Comparison of ENCODE assay signal across 28 mouse cellular contexts in genomic region chr1:191135406-191135805, GRCm38 (mm10). TPM values are rescaled to one million over a fixed set of nuclear protein-coding genes. Genes with fewer than 3 reads are reported as not detected.
DNase-seq lines count a peak whose midpoint lies in the region; ATAC-seq and TF ChIP-seq lines count a peak whose summit lies in the region.
"Had no signal": no experiment of that assay in that cellular context is flagged by ENCODE, and none has a peak within 500 bp of the region (broad histone marks: within the 10 kb centered on the region; RNA-seq: fewer than 3 reads in every experiment).

No protein-coding gene starts in this region.

- H3K9ac ChIP-seq in embryonic facial prominence, embryonic 14.5 days (ENCODE audit: low read depth, low read length): no peak overlapping the region
- H3K9ac ChIP-seq in limb, embryonic 14.5 days (ENCODE audit: low read depth, low read length, severe bottlenecking): no peak overlapping the region
- no peak overlapping the region for H3K9ac ChIP-seq in intestine, embryonic 16.5 days (ENCODE audit: low read depth, low read length)
- H3K9ac ChIP-seq in hindbrain, embryonic 13.5 days: no peak overlapping the region
- H3K9ac ChIP-seq: embryonic facial prominence, embryonic 13.5 days; forebrain, embryonic 13.5 days; forebrain, embryonic 15.5 days had no signal

- no peak for ATAC-seq in embryonic facial prominence, embryonic 14.5 days (ENCODE audit: low read depth)
- ATAC-seq in limb, embryonic 14.5 days (ENCODE audit: low FRiP score, low read depth): no peak
- peak; percentile 89 for ATAC-seq in intestine, embryonic 16.5 days
- ATAC-seq in hindbrain, embryonic 13.5 days (ENCODE audit: low FRiP score): no peak
- ATAC-seq: activated CD4-positive, CD25-positive, alpha-beta regulatory T cell, adult 4 months; CD4-positive, CD25-positive, alpha-beta regulatory T cell, adult 4 months; forebrain, embryonic 13.5 days; forebrain, embryonic 15.5 days; Patski had no signal

- H3K9me3 ChIP-seq in embryonic facial prominence, embryonic 14.5 days (ENCODE audit: control insufficient read depth, low read length): no peaks in the 10 kb centered on the region
- no peaks in the 10 kb centered on the region for H3K9me3 ChIP-seq in embryonic facial prominence, embryonic 10.5 days
- no peaks in the 10 kb centered on the region for H3K9me3 ChIP-seq in limb, embryonic 14.5 days (ENCODE audit: control insufficient read depth, low read length)
- H3K9me3 ChIP-seq in limb, embryonic 10.5 days (replicated peaks): no peaks in the 10 kb centered on the region
- H3K9me3 ChIP-seq in intestine, embryonic 16.5 days (ENCODE audit: control insufficient read depth, low read length): no peaks in the 10 kb centered on the region
- H3K9me3 ChIP-seq in hindbrain, embryonic 13.5 days: 0 out of 2 replicates have a peak, but pooled peaks cover under 1% of the 10 kb centered on the region
- H3K9me3 ChIP-seq: embryonic facial prominence, embryonic 13.5 days; forebrain, embryonic 13.5 days; forebrain, embryonic 15.5 days; G1E had no signal

- no peak overlapping the region for H3K27ac ChIP-seq in embryonic facial prominence, embryonic 14.5 days (replicated peaks; ENCODE audit: low read depth, low read length)
- H3K27ac ChIP-seq in embryonic facial prominence, embryonic 10.5 days (replicated peaks): no peak overlapping the region
- H3K27ac ChIP-seq in limb, embryonic 14.5 days (replicated peaks; ENCODE audit: low read depth, low read length): no peak overlapping the region
- H3K27ac ChIP-seq in limb, embryonic 10.5 days: no peak overlapping the region
- H3K27ac ChIP-seq in intestine, embryonic 16.5 days (ENCODE audit: low read length): peak overlapping the region; percentile 17
- H3K27ac ChIP-seq in hindbrain, embryonic 13.5 days: no peak overlapping the region
- H3K27ac ChIP-seq: embryonic facial prominence, embryonic 13.5 days; forebrain, embryonic 13.5 days; forebrain, embryonic 15.5 days had no signal

- H3K4me3 ChIP-seq in embryonic facial prominence, embryonic 14.5 days (ENCODE audit: low read depth, low read length): no peak overlapping the region
- no peak overlapping the region for H3K4me3 ChIP-seq in embryonic facial prominence, embryonic 10.5 days
- no peak overlapping the region for H3K4me3 ChIP-seq in limb, embryonic 14.5 days (replicated peaks; ENCODE audit: low read length)
- H3K4me3 ChIP-seq in limb, embryonic 10.5 days: no peak overlapping the region
- no peak overlapping the region for H3K4me3 ChIP-seq in intestine, embryonic 16.5 days (ENCODE audit: low read length)
- no peak overlapping the region for H3K4me3 ChIP-seq in hindbrain, embryonic 13.5 days
- H3K4me3 ChIP-seq: embryonic facial prominence, embryonic 13.5 days; forebrain, embryonic 13.5 days; forebrain, embryonic 15.5 days had no signal

- H3K4me2 ChIP-seq in embryonic facial prominence, embryonic 14.5 days (ENCODE audit: low read depth, low read length): no peak overlapping the region
- H3K4me2 ChIP-seq in limb, embryonic 14.5 days (replicated peaks; ENCODE audit: low read depth, low read length, severe bottlenecking): no peak overlapping the region
- H3K4me2 ChIP-seq in intestine, embryonic 16.5 days (ENCODE audit: low read depth, low read length): no peak overlapping the region; the same call in 1 of the 2 replicates
- no peak overlapping the region for H3K4me2 ChIP-seq in hindbrain, embryonic 13.5 days
- H3K4me2 ChIP-seq: embryonic facial prominence, embryonic 13.5 days; forebrain, embryonic 13.5 days; forebrain, embryonic 15.5 days had no signal

- no peaks in the 10 kb centered on the region for H3K4me1 ChIP-seq in embryonic facial prominence, embryonic 14.5 days (ENCODE audit: control insufficient read depth, insufficient read depth, low read length)
- peaks cover 14% of the 10 kb centered on the region for H3K4me1 ChIP-seq in embryonic facial prominence, embryonic 10.5 days
- H3K4me1 ChIP-seq in limb, embryonic 14.5 days (ENCODE audit: control insufficient read depth, insufficient read depth, low read length): no peaks in the 10 kb centered on the region
- peaks cover 5% of the 10 kb centered on the region for H3K4me1 ChIP-seq in limb, embryonic 10.5 days
- H3K4me1 ChIP-seq in intestine, embryonic 16.5 days (ENCODE audit: control insufficient read depth, insufficient read depth, low read length): peaks cover 9% of the 10 kb centered on the region
- H3K4me1 ChIP-seq in hindbrain, embryonic 13.5 days (replicated peaks): no peaks in the 10 kb centered on the region
- H3K4me1 ChIP-seq: embryonic facial prominence, embryonic 13.5 days had no signal

- no peaks in the 10 kb centered on the region for H3K36me3 ChIP-seq in embryonic facial prominence, embryonic 14.5 days (ENCODE audit: control insufficient read depth, insufficient read depth, low read length)
- no peaks in the 10 kb centered on the region for H3K36me3 ChIP-seq in embryonic facial prominence, embryonic 10.5 days (replicated peaks)
- no peaks in the 10 kb centered on the region for H3K36me3 ChIP-seq in limb, embryonic 14.5 days (ENCODE audit: control insufficient read depth, insufficient read depth, low read length)
- H3K36me3 ChIP-seq in limb, embryonic 10.5 days: no peaks in the 10 kb centered on the region
- H3K36me3 ChIP-seq in intestine, embryonic 16.5 days (ENCODE audit: control insufficient read depth, insufficient read depth, low read length): no peaks in the 10 kb centered on the region
- H3K36me3 ChIP-seq in hindbrain, embryonic 13.5 days: no peaks in the 10 kb centered on the region
- H3K36me3 ChIP-seq: embryonic facial prominence, embryonic 13.5 days; forebrain, embryonic 15.5 days; G1E had no signal

- 41% methylated on average over 4 of the region's 4 CpGs for WGBS in embryonic facial prominence, embryonic 14.5 days
- 55% methylated on average over 4 of the region's 4 CpGs for WGBS in embryonic facial prominence, embryonic 10.5 days
- WGBS in limb, embryonic 14.5 days: 49% methylated on average over 4 of the region's 4 CpGs
- whole genome bisulfite sequencing in limb, embryonic 10.5 days: 47% methylated on average over 4 of the region's 4 CpGs
- WGBS in intestine, embryonic 16.5 days: 36% methylated on average over 4 of the region's 4 CpGs
- WGBS in large intestine, adult 2 months: 27% methylated on average over 4 of the region's 4 CpGs
- 62% methylated on average over 4 of the region's 4 CpGs for WGBS in hindbrain, embryonic 13.5 days

- TF ChIP-seq POLR2A in limb, embryonic 14.5 days (IDR thresholded peaks at IDR 0.05; ENCODE audit: borderline replicate concordance, extremely low read depth, insufficient read depth, insufficient read length): no peak

- no peaks in the 10 kb centered on the region for H3K27me3 ChIP-seq in embryonic facial prominence, embryonic 14.5 days (replicated peaks; ENCODE audit: control insufficient read depth, insufficient read depth, low read length)
- H3K27me3 ChIP-seq in embryonic facial prominence, embryonic 10.5 days (replicated peaks; ENCODE audit: low read depth, poor library complexity, severe bottlenecking): peaks cover 3% of the 10 kb centered on the region; the same call in 1 of the 2 replicates
- no peaks in the 10 kb centered on the region for H3K27me3 ChIP-seq in limb, embryonic 14.5 days (ENCODE audit: control insufficient read depth, insufficient read depth, low read length)
- no peaks in the 10 kb centered on the region for H3K27me3 ChIP-seq in limb, embryonic 10.5 days (ENCODE audit: low read depth, poor library complexity, severe bottlenecking)
- no peaks in the 10 kb centered on the region for H3K27me3 ChIP-seq in intestine, embryonic 16.5 days (replicated peaks; ENCODE audit: control insufficient read depth, insufficient read depth, low read length)
- H3K27me3 ChIP-seq in hindbrain, embryonic 13.5 days: no peaks in the 10 kb centered on the region
- H3K27me3 ChIP-seq: CH12.LX; embryonic facial prominence, embryonic 13.5 days; forebrain, embryonic 13.5 days; forebrain, embryonic 15.5 days; Patski had no signal

- DNase-seq in embryonic facial prominence, embryonic 14.5 days (ENCODE audit: low spot score): peak; percentile 39
- DNase-seq in embryonic facial prominence, embryonic 10.5 days (ENCODE audit: low spot score): no peak
- peak; percentile 37 for DNase-seq in limb, embryonic 14.5 days (ENCODE audit: low spot score)
- no peak for DNase-seq in limb, embryonic 10.5 days (ENCODE audit: low spot score)
- DNase-seq in large intestine, adult 2 months (ENCODE audit: low read depth, low spot score): peak; percentile 28
- DNase-seq in kidney, postnatal 36 days: no peak
- DNase-seq: adrenal gland, adult 8-10 months; adrenal gland, postnatal 14 days; adrenal gland, postnatal 36 days; B cell, adult 2 months; cerebellum, adult 11-12 months; cerebellum, adult 2 months; cerebellum, adult 9-10 months; cerebellum, postnatal 10 days; cerebellum, postnatal 25 days had no signal

RNA-seq across cellular contexts. Expression of gene Fam71a, which starts 29.2 kb away (rescaled TPM):
- not detected in 2 replicates for polyA plus RNA-seq in embryonic facial prominence, embryonic 14.5 days (2014; fragmentation: Nextera tagmentation; extraction: Ambion mirVana)
- polyA plus RNA-seq in embryonic facial prominence, embryonic 10.5 days (2016; fragmentation: Nextera tagmentation; extraction: Ambion mirVana): not detected in 2 replicates
- polyA plus RNA-seq in limb, embryonic 14.5 days (2012; rRNA removed): not detected in 2 replicates
- not detected in 2 replicates for polyA plus RNA-seq in limb, embryonic 14.5 days (2014; fragmentation: Nextera tagmentation; extraction: Ambion mirVana)
- polyA plus RNA-seq in limb, embryonic 10.5 days (2016; fragmentation: Nextera tagmentation; extraction: Ambion mirVana): not detected in 2 replicates
- not detected in 2 replicates for polyA plus RNA-seq in intestine, embryonic 16.5 days (2015; fragmentation: Nextera tagmentation; extraction: Ambion mirVana)
- polyA plus RNA-seq in large intestine, adult 2 months (2012; rRNA removed): not detected in 2 replicates
- polyA plus RNA-seq in hindbrain, embryonic 13.5 days (2015; fragmentation: Nextera tagmentation; extraction: Ambion mirVana): not detected in 2 replicates
- polyA plus RNA-seq: activated CD4-positive, CD25-positive, alpha-beta regulatory T cell, adult 4 months; CD4-positive, CD25-positive, alpha-beta regulatory T cell, adult 4 months; cerebellum, adult 2 months; cortical plate, adult 2 months; embryonic facial prominence, embryonic 11.5 days; embryonic facial prominence, embryonic 13.5 days; forebrain, embryonic 11.5 days; forebrain, embryonic 13.5 days; forebrain, embryonic 15.5 days; G1E had no signal

RNA-seq across cellular contexts. Expression of gene Batf3, which starts 37.8 kb away (rescaled TPM):
- 6.1 and 7.0 TPM in 2 replicates for polyA plus RNA-seq in embryonic facial prominence, embryonic 14.5 days (2014; fragmentation: Nextera tagmentation; extraction: Ambion mirVana)
- polyA plus RNA-seq in embryonic facial prominence, embryonic 10.5 days (2016; fragmentation: Nextera tagmentation; extraction: Ambion mirVana): 7.1 and 9.8 TPM in 2 replicates
- polyA plus RNA-seq in limb, embryonic 14.5 days (2012; rRNA removed): 16.1 and 16.5 TPM in 2 replicates
- 11.2 and 14.9 TPM in 2 replicates for polyA plus RNA-seq in limb, embryonic 14.5 days (2014; fragmentation: Nextera tagmentation; extraction: Ambion mirVana)
- polyA plus RNA-seq in limb, embryonic 10.5 days (2016; fragmentation: Nextera tagmentation; extraction: Ambion mirVana): 8.1 and 11.1 TPM in 2 replicates
- 8.4 and 9.0 TPM in 2 replicates for polyA plus RNA-seq in intestine, embryonic 16.5 days (2015; fragmentation: Nextera tagmentation; extraction: Ambion mirVana)
- 6.5 and 7.5 TPM in 2 replicates for polyA plus RNA-seq in large intestine, adult 2 months (2012; rRNA removed)
- polyA plus RNA-seq in hindbrain, embryonic 13.5 days (2015; fragmentation: Nextera tagmentation; extraction: Ambion mirVana): 1.4 and 2.5 TPM in 2 replicates
- polyA plus RNA-seq: activated CD4-positive, CD25-positive, alpha-beta regulatory T cell, adult 4 months; CD4-positive, CD25-positive, alpha-beta regulatory T cell, adult 4 months had no signal

Comparison
In these comparisons a context has a peak if more than half of its experiments do, and no peak if none do; other contexts are left out.
1. DNase-seq: peak in embryonic facial prominence, embryonic 14.5 days (single experiment), limb, embryonic 14.5 days (single experiment) and large intestine, adult 2 months (single experiment); none in embryonic facial prominence, embryonic 10.5 days (single experiment), limb, embryonic 10.5 days (single experiment) and kidney, postnatal 36 days (0 of 2).